Mouse (Mus musculus) embryonic facial prominence, embryonic 14.5 days (tissue): ENCODE measurements around the gene Efcab12. TPM values are rescaled to one million over a fixed set of nuclear protein-coding genes. Genes with fewer than 3 reads are reported as not detected.
"Not testable (repeated sequence)": the region's sequence is repeated elsewhere in the genome, so short reads cannot be mapped to it uniquely, and the experiment has no call there.

ENCODE experiments used
- ATAC-seq: fragments of 200-750 bp; cut with Nextera tagmentation; 2 replicates; pipeline ENCODE4 v1.8.0; 2017; ENCODE audit warnings: low read depth, moderate number of reproducible peaks, moderate TSS enrichment
- DNase-seq: peaks from one replicate; pipeline ENCODE4 v3.0.0-alpha.2; 2015; ENCODE audit warnings: low spot score
- H3K27ac ChIP-seq: fragments of 300-500 bp; sonication (generic); replicated peaks from 2 replicates; pipeline ENCODE4 v1.5.1; 2014; ENCODE audit warnings: low read depth, mild to moderate bottlenecking, low read length, moderate library complexity
- H3K27me3 ChIP-seq: fragments of 300-500 bp; sonication (generic); replicated peaks from 2 replicates; pipeline ENCODE4 v1.6.1; 2014; ENCODE audit warnings: low read length; ENCODE audit not compliant: control insufficient read depth, insufficient read depth
- H3K36me3 ChIP-seq: fragments of 300-500 bp; sonication (generic); 2 replicates; pipeline ENCODE4 v1.6.1; 2014; ENCODE audit warnings: low read length, mixed read lengths; ENCODE audit not compliant: control insufficient read depth, insufficient read depth
- H3K4me1 ChIP-seq: fragments of 300-500 bp; sonication (generic); 2 replicates; pipeline ENCODE4 v1.6.1; 2014; ENCODE audit warnings: antibody characterized with exemption, low read length; ENCODE audit not compliant: control insufficient read depth, insufficient read depth
- H3K4me2 ChIP-seq: fragments of 300-500 bp; sonication (generic); 2 replicates; pipeline ENCODE4 v1.6.1; 2014; ENCODE audit warnings: low read depth, mild to moderate bottlenecking, low read length, moderate library complexity, mixed read lengths
- H3K4me3 ChIP-seq: fragments of 300-500 bp; sonication (generic); 2 replicates; pipeline ENCODE4 v1.5.1; 2014; ENCODE audit warnings: low read depth, mild to moderate bottlenecking, low read length
- H3K9ac ChIP-seq: fragments of 300-500 bp; sonication (generic); 2 replicates; pipeline ENCODE4 v1.6.1; 2014; ENCODE audit warnings: low read depth, mild to moderate bottlenecking, low read length, moderate library complexity, mixed read lengths
- H3K9me3 ChIP-seq: fragments of 300-500 bp; sonication (generic); 2 replicates; pipeline ENCODE4 v1.6.1; 2016; ENCODE audit warnings: low read length; ENCODE audit not compliant: control insufficient read depth
- WGBS: fragments of 180-500 bp; shearing (Covaris S2); extraction: QIAGEN DNeasy Blood & Tissue Kit; methylation state at CpG from one replicate; pipeline ENCODE4 v1.1.7; 2014; 5-methylcytosine and 5-hydroxymethylcytosine counted together
- polyA plus RNA-seq: library from polyadenylated mRNA; unstranded; fragments of >200 nt; fragmentation: Nextera tagmentation; extraction: Ambion mirVana; gene quantifications from 2 replicates; pipeline ENCODE4 v1.2.1, GENCODE M21; 2014

The Efcab12 gene
- polyA plus RNA-seq, 1 experiment from 2014 or later, result 0.89 TPM

DNA sequence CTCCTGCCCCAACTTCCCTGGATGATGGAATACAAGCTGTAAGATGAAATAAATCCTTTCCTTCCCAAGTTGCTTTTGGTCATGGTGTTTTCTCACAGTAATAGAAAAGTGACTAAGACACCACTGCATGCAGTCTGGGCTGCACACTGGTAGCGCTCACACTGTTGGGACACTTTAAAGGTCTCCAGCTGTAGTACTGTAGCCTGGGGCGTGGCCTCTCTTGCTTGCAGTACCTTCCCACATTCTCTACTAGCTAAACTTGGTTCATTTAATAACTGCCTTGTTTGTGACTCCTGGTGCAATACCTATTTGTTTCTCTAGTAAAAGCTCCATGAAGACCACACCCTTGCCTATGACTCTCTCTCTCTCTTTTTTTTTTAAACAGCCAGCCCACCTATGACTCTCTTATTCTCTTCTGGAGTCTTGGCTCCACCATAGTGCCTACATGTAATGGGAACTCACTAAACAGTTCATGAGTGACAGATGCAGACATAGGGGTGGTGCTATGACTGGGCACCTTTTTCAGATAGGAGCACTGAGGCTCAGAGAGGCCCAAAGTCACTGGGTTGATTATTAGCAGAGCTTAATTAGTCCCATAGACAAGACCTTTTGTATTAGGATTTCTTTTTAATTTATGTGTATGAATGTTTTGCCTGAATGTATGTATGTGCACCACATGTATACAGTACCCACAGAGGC is 5.9 kb downstream of the Efcab12 start:
- Histone ChIP-seq H3K4me2 (no peak overlapping the region), H3K27ac (no peak overlapping the region), H3K9me3 (no peaks in the 10 kb centered on the region), H3K4me3 (no peak overlapping the region), H3K36me3 (no peaks in the 10 kb centered on the region), H3K4me1 (no peaks in the 10 kb centered on the region), H3K27me3 (no peaks in the 10 kb centered on the region), H3K9ac (no peak overlapping the region)
- WGBS, result 87% methylated on average over 2 of the region's 2 CpGs
- DNase-seq (no peak), ATAC-seq (no peak)

DNA sequence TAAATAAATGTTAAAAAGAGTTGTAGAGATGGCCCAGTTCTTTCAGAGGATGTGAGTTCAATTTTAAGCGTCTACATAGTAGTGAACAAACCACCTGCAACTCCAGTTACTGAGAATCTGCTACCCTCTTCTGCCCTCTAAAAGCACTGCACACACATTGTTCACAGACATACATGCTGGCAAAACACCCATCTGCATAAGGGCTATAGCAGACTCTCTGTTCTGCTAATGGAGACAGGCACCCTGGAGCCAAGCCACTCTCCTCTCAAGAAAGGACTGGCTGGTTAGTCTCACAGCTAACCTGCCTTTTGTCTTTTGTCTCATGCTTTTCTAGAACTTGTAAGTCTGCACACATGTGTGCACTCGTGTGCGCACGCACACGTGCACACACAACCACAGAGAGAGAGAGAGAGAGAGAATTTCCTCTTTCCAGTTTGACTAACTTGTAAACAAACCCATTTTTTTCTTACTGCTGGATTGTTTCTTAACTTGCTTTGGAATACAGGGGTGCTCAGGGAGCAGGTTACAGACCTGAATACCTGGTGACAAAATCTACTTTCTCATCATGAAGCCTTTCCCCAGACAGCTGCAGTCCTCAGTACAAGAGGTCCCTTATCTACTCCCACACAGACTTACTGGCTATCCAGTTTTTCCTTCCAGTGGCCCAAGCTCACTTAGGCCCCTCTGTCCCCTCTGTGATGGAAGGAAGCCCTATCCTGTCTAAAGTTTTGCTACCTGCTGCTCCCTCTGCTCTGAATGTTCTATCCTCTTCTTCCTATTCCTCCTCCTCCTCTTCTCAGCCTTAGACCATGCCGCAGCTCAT is 7.2 kb downstream of the Efcab12 start:
- WGBS, result 81% methylated on average over 6 of the region's 6 CpGs
- no peaks in the 10 kb centered on the region for H3K9me3 ChIP-seq
- no peak overlapping the region for H3K4me3 ChIP-seq
- no peaks in the 10 kb centered on the region for H3K4me1 ChIP-seq
- ATAC-seq (no peak), DNase-seq (no peak)
- no peak overlapping the region for H3K27ac ChIP-seq
- H3K4me2 ChIP-seq, result no peak overlapping the region
- H3K27me3 ChIP-seq, result no peaks in the 10 kb centered on the region
- H3K36me3 ChIP-seq, result no peaks in the 10 kb centered on the region
- H3K9ac ChIP-seq, result no peak overlapping the region

DNA sequence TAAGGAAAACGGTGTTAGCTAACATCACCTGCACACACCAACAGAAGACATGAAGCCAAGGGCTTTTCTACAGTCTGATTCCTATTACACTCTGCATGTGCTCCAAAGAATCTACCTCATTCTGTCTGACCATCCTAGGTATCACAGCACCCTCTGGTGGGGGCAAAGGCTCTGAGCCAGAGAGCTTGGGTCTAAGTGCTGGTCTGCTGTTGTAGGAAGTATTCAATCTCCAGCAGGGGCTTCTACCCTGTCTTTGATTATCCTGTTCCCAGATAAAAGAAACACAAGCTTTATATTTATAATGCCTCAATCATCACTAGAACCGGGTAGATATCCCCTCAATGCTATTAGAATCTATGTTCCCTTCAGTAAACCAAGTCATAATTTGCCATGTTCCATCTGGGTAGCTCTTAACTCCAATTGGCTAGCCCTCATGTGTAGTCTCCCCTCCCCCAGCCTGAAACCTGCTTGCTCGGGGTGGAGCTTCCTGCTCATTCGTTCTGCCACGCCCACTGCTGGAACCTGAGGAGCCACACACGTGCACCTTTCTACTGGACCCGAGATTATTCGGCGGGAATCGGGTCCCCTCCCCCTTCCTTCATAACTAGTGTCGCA is 14.3 kb downstream of the Efcab12 start:
- not testable (repeated sequence) for H3K4me1 ChIP-seq, H3K27ac ChIP-seq, H3K36me3 ChIP-seq, H3K27me3 ChIP-seq, H3K9me3 ChIP-seq, H3K9ac ChIP-seq
- peak; percentile 96 for ATAC-seq
- Histone ChIP-seq H3K4me2 (peak overlapping the region; percentile 41), H3K4me3 (peak overlapping the region; percentile 13)
- 6% methylated on average over 3 of the region's 11 CpGs for WGBS
- peak; percentile 88 for DNase-seq

DNA sequence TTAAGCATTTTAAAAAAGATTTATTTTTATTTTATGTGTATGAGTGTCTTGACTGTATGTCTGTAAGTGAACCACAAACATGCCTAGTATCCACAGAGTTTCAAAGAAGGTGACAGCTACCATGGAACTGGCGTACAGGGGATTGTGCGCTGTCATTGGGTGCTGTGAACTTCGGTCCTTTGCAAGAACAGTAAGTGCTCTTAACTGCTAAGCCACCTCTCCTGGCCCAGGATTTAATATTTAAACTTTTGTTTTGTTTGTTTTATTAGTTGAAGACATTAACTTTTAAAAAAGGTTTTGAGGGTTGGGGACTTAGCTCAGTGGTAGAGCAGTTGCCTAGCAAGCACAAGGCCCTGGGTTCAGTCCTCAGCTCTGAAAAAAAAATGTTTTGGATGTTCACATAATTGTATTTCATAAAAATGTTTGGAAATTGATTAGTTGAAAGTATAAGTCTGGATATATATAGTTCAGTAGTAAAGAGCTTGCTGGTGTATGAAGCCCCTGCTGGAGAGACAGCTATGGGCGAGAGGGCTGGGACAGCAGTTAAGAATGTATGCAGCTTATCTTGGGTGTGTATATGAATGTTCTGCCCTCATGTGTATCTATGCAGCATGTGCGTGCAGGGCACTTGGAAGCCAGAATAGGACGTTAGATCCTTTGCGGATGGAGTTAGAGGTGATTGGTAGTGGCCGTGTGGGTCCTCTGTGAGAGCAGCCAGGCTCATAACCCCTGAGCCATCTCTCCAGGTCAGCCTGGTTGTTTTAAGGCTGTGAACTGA is 16.8 kb downstream of the Efcab12 start:
- DNase-seq, result no peak
- Histone ChIP-seq H3K9ac (no peak overlapping the region), H3K4me1 (no peaks in the 10 kb centered on the region), H3K36me3 (no peaks in the 10 kb centered on the region), H3K27me3 (no peaks in the 10 kb centered on the region), H3K4me2 (no peak overlapping the region), H3K27ac (no peak overlapping the region), H3K4me3 (no peak overlapping the region), H3K9me3 (no peaks in the 10 kb centered on the region)
- 79% methylated on average over 8 of the region's 8 CpGs for WGBS
- ATAC-seq, result no peak

DNA sequence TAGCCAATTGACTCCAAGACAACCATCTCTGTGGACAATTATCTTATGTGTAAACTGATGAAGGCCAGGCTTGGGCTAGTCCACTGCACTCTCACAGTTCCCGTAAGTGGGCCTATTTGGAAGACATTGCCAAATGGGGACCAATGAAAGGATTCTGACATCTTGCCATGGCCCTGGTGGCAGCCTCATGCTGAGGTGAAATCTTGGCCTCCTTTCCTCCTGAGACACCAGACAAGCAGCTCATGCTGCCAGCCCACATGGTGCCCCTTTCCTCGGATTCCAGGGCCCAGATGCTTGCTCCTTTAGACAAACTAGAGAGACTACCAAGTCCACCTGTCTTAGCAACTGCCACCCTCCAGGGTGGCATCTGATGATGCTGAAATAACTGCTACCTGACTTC is 20.1 kb downstream of the Efcab12 start:
- 63% methylated on average over 2 of the region's 2 CpGs for WGBS
- no peak overlapping the region for H3K4me3 ChIP-seq
- no peaks in the 10 kb centered on the region for H3K9me3 ChIP-seq
- H3K4me1 ChIP-seq, result no peaks in the 10 kb centered on the region
- no peaks in the 10 kb centered on the region for H3K27me3 ChIP-seq
- DNase-seq (no peak), ATAC-seq (no peak)
- H3K27ac ChIP-seq, result no peak overlapping the region
- H3K9ac ChIP-seq, result no peak overlapping the region
- no peaks in the 10 kb centered on the region for H3K36me3 ChIP-seq
- H3K4me2 ChIP-seq, result no peak overlapping the region

DNA sequence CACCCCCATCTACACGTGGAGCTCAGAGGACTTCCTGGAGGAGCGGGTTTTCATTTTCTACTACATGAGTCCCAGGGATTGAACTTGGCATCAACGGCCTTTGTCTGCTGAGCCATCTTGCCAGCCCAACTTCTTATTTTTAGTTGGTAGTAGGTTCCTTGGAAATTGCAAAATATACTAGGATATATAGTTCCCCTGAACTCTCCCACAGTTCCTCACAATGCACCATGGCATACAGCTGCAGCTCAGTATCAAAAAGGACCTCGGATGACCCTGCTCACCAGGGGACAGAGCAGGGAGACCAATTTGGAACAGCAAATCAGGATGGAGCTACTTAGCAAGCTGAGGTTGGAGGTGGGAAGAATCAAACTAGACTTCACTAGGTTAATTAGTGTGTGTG is 23.2 kb downstream of the Efcab12 start:
- DNase-seq (no peak), ATAC-seq (no peak)
- H3K4me1 ChIP-seq, result no peaks in the 10 kb centered on the region
- no peak overlapping the region for H3K4me3 ChIP-seq
- WGBS, result 76% methylated on average over 4 of the region's 4 CpGs
- no peak overlapping the region for H3K27ac ChIP-seq
- H3K27me3 ChIP-seq, result no peaks in the 10 kb centered on the region
- no peak overlapping the region for H3K4me2 ChIP-seq
- no peak overlapping the region for H3K9ac ChIP-seq
- no peaks in the 10 kb centered on the region for H3K36me3 ChIP-seq
- H3K9me3 ChIP-seq, result no peaks in the 10 kb centered on the region

DNA sequence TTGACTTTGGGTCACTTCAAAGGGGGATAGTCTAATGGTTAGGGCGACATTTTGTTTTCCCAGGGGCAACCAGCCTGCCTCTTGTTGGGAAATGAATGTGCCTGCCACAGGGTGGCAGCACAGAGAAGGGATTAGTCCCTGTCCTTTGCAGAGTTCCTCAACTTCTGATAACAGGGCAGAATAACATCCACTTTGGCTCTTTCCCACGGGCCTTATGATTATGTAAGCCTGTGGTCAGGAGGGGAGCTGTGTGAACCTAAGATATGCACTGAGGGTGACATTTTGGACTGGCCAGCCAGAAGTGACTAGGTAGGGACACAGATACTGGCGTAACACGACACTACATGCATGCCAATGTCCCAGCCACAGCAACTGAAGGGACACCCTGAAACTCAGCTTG is 24.1 kb downstream of the Efcab12 start:
- no peak overlapping the region for H3K4me3 ChIP-seq
- no peaks in the 10 kb centered on the region for H3K4me1 ChIP-seq
- H3K4me2 ChIP-seq, result no peak overlapping the region
- no peak overlapping the region for H3K9ac ChIP-seq
- no peak for ATAC-seq
- H3K9me3 ChIP-seq, result no peaks in the 10 kb centered on the region
- H3K36me3 ChIP-seq, result no peaks in the 10 kb centered on the region
- no peaks in the 10 kb centered on the region for H3K27me3 ChIP-seq
- DNase-seq, result peak; percentile 71
- 31% methylated on average over 4 of the region's 4 CpGs for WGBS
- H3K27ac ChIP-seq, result no peak overlapping the region

DNA sequence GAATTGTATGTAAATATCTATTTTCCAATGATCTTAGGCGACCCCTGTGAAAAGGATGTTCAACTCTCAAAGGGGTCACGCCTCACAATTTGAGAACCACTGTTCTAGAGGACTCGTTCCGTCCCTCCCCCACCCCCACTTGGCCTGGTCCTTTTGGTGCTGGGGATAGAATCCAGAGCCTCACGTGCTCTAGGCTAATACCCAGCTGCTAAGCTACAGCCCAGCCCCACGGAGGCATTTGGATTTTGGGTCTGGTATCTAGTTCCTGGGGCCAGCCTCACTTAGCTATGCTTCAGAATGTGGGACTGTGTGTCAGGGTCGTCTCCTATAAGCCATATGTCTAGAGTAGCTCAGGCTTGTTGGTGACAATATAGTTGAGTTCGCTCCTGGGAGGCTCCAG is 26.6 kb downstream of the Efcab12 start:
- Histone ChIP-seq H3K27ac (no peak overlapping the region), H3K9me3 (no peaks in the 10 kb centered on the region), H3K4me3 (no peak overlapping the region), H3K9ac (no peak overlapping the region), H3K36me3 (peaks cover 8% of the 10 kb centered on the region), H3K4me2 (no peak overlapping the region), H3K4me1 (peaks cover 9% of the 10 kb centered on the region), H3K27me3 (no peaks in the 10 kb centered on the region)
- no peak for ATAC-seq
- 62% methylated on average over 8 of the region's 8 CpGs for WGBS
- DNase-seq, result no peak
